Mouse (Mus musculus) layer of hippocampus, adult 11-12 months (tissue): Measurements from ENCODE around the gene Gpank1.
A peak's percentile ranks its signal among the peaks of the same experiment; 100 is the strongest.

Experiments
- DNase-seq: peaks from one replicate; pipeline ENCODE4 v3.0.0; 2022; ENCODE audit warnings: low spot score

The Gpank1 gene

GRCm38 (mm10) chr17:35131500-35132173 lies 10.4 kb downstream of the Gpank1 start, which contains the start of gene Apom:
Apom (minus strand) TSS chr17:35132050.
- DNase-seq, result no peak

DNA sequence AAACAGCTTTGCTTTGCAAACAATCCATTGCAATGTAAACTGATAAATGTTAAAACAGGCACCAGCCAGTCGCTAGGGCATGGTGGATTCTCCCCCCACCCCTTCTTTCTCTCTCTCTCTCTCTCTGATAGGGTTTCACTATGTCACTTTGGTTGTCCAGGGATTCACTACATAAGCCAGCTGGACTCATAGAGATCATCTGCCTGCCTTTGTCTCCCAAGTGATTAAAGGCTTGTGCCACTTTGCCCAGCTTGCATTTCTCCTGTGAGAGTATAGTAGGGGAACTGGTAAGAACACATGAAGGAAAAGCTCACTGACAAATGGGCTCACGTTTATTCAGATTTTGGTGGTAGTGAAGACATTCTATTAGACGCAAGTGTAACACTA lies 10.9 kb downstream of the Gpank1 start:
- no peak for DNase-seq

DNA sequence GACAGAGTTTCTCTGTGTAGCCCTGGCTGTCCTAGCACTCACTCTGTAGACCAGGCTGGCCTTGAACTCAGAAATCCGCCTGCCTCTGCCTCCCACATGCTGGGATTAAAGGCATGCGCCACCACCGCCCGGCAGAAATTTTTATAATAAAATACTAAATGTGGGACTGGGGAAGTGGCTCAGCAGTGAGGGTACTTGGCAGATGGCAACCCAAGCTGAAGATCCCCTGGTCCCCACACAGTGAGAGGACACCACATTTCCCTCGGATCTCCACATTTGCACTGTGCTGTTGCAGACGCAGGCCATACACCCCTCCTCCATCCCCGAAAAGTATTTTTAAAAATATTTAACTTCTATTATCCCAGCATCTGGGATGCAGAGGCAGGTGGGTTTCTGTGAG lies 12.3 kb downstream of the Gpank1 start:
- DNase-seq, result no peak

GRCm38 (mm10) chr17:35134801-35135590 lies 13.7 kb downstream of the Gpank1 start, which contains the start of gene Bag6:
Bag6 (plus strand) TSS chr17:35135178.
- DNase-seq, result peak; percentile 96

- no peak for DNase-seq
Observed at GRCm38 (mm10) chr17:35135591-35136320, 14.5 kb downstream of the Gpank1 start.

GRCm38 (mm10) chr17:35139269-35139668 lies 18.0 kb downstream of the Gpank1 start:
- no peak for DNase-seq

DNA sequence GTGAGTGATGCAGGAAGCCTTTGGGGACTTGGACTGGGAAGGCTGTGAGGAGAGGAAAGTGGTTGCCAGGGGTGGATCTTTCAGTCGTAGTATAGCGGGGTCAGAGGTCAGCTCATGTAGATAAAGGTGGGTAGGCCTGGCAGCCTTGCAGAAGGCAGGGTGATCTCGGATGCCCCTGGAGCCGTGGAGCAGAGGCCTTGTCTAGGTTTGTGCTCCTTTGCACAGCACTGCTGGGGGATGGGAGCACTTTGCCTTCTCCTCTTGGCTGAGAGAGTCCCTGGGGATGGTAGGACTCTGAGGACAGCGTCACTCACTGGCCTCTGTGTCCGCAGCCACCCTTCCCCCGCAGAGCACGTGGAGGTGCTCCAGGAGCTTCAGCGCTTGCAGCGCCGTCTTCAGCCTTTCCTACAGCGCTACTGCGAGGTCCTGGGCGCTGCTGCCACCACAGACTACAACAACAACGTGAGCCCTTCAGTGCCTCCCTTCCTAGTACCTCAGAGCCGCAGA lies 19.3 kb downstream of the Gpank1 start:
- no peak for DNase-seq

GRCm38 (mm10) chr17:35141971-35142370 lies 20.7 kb downstream of the Gpank1 start:
- no peak for DNase-seq

GRCm38 (mm10) chr17:35146139-35146538 lies 24.9 kb downstream of the Gpank1 start:
- DNase-seq, result no peak

- no peak for DNase-seq
Observed at GRCm38 (mm10) chr17:35147348-35147747, 26.1 kb downstream of the Gpank1 start.

DNA sequence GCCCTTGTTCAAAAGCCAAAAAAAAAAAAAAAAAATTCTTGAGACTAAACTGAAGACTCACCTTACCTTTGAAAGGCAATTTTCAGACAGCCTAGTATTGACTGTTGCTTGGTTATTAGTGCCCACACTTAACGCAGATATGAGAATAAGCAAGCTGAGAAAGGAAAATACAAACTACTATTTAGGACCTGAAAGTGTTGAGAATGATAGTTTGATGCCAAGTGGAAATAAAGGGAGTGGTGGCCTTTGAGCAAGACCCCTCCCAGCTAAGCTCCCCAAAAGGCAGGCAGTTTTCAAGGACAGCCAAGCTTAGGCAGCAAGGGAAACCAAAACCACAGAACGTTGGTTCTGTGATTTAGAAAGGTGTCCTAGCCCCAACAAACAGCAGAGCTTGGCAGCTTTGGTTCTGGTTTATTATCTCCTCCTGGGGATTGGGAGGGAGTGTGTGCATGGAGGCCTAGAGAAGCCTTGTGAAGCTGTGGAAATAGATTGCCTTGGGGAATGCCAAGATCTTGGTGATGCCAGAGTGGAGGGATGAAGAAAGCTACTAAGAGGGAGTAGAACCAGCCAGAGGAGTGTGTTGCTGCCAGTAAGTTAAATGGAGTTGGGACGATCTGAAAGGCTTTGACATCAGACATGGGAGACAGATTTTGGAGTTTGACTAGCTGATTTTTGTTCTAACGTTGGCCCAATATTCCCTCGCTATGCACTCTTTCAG lies 26.8 kb downstream of the Gpank1 start:
- no peak for DNase-seq

DNA sequence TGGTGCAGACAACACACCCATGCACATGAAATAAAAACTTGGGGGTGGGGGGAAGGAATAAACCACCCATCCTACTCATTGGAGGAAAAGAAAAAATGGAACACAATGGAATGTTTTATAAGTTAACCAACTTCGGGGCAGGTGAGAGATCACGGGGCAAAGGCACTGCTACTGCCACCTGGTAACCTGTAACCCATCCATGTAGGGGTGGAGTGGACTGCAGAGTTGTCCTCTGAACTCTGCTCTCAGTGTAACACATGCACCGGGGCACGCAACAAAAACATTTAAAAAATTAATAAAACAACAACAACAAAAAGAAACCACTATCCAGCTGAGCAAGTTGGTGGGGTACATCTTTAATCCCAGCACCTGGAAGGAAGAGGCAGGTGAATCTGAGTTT lies 30.9 kb downstream of the Gpank1 start:
- no peak for DNase-seq

GRCm38 (mm10) chr17:35153077-35153476 lies 31.8 kb downstream of the Gpank1 start:
- DNase-seq, result no peak

GRCm38 (mm10) chr17:35153931-35154330 lies 32.7 kb downstream of the Gpank1 start:
- DNase-seq, result no peak

DNA sequence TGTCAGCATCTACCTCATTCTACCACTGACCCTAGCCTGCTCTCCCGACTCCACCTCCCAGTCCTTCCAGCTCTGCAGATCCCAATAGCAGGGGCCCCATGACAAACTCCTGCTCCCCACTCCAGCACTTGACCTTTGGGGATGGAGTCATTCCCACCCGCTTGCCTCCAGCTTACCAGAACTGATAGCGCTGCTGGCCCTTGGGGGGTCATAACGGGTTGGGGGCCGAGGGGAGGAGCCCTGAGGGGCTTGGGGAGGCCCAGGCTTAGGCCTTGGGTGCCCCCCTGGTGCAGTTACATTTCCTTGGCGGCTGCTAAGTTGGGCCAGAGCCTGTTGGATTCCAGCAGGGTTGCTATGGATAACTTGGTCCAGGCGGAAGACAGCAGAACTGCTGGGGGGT lies 33.4 kb downstream of the Gpank1 start:
- DNase-seq, result no peak

DNA sequence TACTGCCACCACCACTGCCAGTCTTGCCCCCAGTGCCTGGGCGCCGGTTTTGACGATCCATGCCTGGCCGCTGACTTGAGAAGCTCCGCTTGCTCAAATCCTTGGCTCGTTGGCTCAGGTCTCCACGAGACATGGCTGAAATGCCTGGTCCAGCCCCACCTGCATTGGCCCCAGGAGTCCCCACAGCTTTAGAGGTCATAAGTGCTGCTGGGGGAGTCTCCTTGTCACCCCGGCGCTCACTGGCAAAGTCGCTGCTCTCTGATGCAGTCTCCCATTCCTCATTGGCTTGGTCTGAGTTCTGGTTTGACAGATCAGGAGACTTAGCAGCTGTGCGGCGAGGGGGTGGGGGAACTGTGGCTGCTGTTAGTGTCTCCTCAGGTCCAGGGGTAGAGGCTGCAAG lies 34.2 kb downstream of the Gpank1 start:
- DNase-seq, result no peak

DNA sequence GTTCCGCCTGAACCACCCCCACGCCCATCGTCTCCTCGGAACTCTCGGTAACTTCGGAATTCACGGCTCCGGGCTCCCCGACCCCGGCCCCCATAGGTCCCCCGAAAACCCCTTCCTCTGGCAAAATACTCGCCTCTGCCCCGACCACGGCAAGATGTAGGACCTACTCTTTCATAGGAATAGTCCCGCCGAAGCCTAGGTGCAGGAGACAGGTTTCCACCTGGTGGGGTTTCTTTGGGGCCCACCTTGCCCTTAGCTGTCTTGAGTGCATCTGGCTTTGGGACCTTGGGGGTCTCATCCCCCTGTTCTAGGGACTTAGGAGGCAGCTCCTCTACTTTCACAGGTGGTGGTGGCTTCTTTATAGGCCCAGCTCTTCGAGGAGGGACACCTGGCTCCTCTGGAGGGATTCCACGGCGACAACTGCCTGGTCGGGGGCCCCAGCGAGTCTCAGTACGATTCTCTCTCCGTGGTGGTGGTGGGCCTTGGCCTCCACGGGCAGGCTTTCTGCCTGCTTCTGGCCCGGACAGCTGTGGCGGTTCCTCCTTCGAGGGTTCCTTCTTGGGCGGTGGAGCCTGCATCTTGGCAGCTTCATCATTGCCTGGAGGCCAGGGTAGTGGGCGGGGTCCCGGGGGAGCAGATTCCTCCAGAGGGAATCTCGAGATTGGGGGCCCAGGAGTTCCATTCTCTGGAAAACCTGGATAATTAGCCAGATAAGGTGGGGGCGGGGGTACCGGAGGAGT lies 35.4 kb downstream of the Gpank1 start:
- DNase-seq, result no peak

DNA sequence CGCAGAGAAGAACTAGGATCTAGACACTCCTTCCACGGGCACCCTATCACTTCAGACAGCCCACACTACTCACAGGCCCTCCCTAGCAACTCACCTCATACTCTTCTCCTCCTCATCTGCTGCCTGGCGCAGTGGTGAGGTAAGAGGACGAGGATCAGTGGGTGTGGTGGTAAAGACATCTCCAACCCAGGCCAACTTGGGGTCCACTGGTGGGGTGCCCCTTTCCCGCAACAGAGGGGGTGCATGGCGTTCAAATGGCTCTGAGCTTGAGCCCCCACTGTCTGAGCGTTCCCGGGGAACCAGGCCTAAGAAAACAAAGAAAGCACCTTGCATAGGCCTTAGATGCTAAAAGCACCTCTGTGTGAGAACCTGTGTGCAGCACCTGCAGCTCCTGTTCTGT lies 36.0 kb downstream of the Gpank1 start:
- no peak for DNase-seq

DNA sequence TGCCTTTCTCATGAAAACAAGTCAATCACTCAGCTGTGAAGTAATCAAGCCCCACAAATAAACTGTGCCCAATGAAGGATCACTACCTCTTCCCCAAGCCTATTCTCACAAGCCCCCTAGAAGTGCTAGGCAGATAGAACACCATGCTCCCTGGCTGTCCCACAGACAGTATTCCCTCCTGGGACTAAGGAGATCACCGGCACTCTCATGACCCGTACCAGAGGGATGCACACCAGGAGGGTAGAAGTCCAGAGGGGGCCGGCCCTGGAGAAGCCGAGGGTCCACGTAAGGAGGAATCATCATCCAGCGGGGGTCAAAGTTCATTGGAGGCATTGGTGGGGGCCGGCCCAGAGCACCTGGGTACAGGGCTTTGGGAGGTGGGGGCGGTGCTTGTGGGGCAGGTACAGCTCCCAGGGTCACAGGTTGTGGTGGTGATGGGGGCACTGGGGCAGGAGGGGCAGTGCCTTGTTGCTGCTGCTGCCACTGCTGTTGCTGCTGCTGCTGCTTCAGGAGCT lies 36.5 kb downstream of the Gpank1 start:
- DNase-seq, result no peak

GRCm38 (mm10) chr17:35158850-35159593 lies 37.8 kb downstream of the Gpank1 start:
- DNase-seq, result no peak
